Mouse (Mus musculus): ENCODE data around the gene Cnpy2.
"Not testable (repeated sequence)": the region's sequence is repeated elsewhere in the genome, so short reads cannot be mapped to it uniquely, and the experiment has no call there.

Gene Cnpy2

DNA sequence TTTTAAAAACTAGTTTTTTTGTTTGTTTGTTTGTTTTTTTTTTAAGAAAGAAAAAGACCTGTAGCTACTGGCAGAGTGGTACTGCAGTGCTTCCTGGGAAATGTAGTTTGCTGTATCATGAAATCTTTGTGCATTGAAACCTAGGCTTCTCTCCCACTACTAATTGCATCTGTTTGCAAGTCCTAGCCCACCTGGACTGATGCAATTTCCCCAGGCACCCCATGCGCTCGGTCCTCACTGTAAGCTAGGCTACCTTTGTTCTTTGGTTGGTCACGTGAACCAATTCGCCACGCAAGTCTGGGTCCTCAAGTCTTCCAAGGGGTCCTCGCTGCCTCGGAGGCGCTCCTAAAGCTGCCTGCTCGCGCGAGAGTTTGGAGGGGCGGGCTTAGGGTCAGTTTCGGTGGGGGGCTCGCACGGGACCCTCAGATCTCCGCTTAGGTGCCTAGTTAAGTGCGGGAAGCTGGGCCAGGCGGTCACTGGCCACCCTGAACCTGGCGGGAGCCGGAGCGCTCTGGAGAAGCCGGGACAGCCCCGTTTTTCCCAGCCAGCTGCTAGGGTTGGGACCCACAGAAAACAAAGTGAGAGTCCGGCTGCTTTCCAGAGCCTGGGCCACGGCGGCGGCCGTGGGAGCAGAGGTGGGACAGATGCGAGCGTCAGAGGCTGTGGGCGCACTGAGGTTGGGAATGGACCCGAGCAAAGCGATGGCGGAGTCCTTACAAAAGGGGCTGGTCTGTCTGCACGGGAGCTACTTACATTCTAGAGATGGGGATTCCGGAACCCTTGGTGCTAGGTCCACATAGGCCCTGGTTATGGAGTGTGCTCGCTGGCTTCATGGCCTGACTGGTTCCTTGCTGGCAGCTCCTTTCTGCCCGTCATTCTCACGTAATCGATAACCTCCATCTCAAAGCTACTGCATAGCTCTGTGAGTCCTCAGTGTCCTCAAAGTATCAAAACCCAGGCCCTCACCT is at the start of gene Cnpy2:
Gene Cnpy2 (plus strand): TSS at position 319 of the 968 bp plus-strand sequence.
- peak; percentile 97 for DNase-seq (ENCODE audit: low spot score)

GRCm38 (mm10) chr10:128272819-128273439 is 49.3 kb upstream of the Cnpy2 start:
- DNase-seq (ENCODE audit: low spot score): not testable (repeated sequence)

DNA sequence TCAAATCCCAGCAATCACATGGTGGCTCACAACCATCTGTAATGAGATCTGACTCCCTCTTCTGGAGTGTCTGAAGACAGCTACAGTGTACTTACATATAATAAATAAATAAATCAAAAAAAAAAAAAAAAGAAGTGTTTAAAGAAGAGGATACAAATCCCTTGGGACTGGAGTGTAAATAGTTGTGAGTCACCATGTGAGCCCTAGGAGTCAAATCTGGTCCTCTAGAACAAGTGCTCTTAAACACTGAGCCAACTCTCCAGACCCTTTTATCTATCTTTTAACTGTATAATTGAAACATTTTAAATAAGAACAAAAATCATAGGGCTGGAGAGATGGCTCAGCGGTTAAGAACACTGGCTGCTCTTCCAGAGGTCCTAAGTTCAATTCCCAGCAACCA is 46.9 kb upstream of the Cnpy2 start:
- not testable (repeated sequence) for DNase-seq (ENCODE audit: low spot score)

- no peak for DNase-seq (ENCODE audit: low spot score)
Observed at GRCm38 (mm10) chr10:128278158-128278557, 44.1 kb upstream of the Cnpy2 start.

- no peak for DNase-seq (ENCODE audit: low spot score)
Observed at GRCm38 (mm10) chr10:128280943-128281342, 41.3 kb upstream of the Cnpy2 start.

DNA sequence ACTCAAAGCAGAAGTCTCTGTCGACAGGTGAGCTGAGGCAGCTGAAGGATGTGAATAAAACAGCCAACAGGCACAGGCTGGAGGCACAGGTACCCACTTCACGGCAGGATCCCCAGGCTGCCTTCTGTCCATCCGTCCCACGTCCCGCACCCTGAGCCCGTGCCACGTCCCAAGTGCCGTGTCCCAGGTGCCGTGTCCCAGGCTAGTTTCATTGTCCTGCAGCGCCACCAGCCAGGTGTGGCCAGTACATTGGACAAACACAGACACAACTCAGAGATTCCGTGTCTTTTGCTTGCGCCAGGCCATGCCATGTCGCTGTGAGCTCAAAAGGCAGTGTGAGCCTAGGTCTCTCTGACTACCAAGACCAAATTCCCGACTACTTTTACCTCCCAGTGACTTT is 40.6 kb upstream of the Cnpy2 start:
- DNase-seq (ENCODE audit: low spot score): no peak

- no peak for DNase-seq (ENCODE audit: low spot score)
Observed at GRCm38 (mm10) chr10:128282886-128283450, 39.3 kb upstream of the Cnpy2 start.

- DNase-seq (ENCODE audit: low spot score): peak; percentile 84
Observed at GRCm38 (mm10) chr10:128283604-128284579, 38.4 kb upstream of the Cnpy2 start.

- not testable (repeated sequence) for DNase-seq (ENCODE audit: low spot score)
Observed at GRCm38 (mm10) chr10:128290594-128290993, 31.7 kb upstream of the Cnpy2 start.

DNA sequence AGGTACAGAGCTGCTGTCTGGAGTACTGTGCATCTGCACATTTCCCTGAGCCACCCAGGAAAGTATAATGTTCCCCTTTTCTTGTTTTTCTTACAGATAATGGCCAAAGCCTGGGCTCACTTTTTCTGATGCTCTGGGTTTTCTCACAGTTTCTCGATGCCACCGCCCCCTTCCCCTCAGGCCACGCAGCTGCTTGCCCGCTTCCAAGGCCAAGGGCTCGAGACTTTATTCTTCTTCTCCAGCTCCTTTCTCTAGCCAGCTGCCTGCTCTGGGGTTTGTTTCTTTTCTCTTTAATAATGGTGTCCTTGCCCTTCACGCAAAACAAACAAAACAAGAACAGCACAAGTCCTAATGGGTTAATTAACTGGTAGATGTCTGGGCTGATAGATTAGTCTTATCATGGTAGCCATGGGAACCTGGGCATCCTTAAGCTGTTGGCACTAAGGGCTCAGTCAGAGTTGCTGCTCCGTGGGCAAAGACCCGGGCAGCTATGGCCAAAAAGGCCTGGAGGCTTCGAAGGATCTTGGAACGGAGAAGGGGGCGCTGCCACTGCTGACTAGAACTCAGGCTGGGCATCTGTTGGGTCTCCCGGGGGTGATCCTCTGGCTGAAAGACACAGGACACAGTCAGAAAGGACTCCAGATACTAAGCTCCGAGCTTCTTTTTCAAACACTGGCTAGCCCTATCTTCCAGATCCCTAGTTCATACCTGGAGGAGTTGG is 25.7 kb upstream of the Cnpy2 start:
- no peak for DNase-seq (ENCODE audit: low spot score)

DNA sequence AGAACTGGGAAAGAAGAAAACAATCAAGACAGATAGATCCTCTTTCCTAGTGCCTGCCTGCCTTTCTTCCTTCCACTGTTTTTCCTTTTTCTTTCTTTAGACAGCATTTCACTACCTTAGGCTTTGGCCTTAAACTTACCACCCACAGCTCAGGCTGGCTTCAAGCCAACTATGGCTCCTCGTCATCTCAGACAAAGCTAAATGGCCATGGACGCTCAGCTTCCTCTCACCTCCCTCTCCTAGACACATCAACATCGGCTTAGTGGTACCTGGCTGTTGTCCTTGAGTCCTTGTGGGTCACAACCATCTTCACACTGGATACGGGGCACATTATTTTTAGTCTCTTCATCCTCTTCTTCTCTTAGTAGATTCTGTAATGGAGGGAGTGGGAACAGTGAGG is 25.0 kb upstream of the Cnpy2 start:
- no peak for DNase-seq (ENCODE audit: low spot score)

DNA sequence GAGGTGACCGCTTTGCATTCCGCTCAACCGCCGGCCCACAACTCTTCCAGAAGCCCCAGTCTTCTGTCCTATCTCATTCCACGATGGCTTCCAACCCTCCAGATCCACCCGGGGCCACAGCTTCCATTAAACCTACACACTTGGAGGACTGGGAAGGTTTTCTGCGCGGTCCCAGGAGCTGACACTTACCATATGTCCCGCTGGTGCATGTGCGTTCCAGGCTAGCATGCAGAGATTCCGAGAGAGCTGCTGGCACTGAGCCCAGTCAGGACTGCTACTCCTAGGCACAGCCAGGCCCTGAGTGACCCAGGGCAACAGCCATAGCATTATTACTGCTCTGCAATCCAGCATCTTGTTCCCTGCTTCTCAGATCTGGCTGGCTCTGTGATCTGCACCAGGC is 24.6 kb upstream of the Cnpy2 start:
- no peak for DNase-seq (ENCODE audit: low spot score)

DNA sequence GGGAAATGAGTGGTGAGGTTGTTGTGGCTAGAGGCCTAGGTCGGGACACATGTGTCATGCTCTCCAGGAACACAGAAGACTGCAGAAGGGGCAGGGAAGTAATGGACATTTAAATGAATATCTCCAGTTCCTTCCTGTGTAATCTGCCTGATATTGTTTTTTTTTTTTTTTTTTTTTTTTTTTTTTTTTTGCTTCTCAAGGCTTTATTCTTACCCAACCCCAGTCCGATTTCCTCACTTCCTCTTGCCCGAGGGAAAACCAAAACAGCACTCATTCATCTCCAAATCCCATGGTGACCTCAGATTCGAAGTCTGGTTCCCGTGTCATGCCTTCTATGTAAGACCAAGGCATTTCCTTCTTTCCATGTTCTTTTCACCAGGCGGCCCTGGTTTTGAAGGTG is 24.0 kb upstream of the Cnpy2 start:
- no peak for DNase-seq (ENCODE audit: low spot score)

DNA sequence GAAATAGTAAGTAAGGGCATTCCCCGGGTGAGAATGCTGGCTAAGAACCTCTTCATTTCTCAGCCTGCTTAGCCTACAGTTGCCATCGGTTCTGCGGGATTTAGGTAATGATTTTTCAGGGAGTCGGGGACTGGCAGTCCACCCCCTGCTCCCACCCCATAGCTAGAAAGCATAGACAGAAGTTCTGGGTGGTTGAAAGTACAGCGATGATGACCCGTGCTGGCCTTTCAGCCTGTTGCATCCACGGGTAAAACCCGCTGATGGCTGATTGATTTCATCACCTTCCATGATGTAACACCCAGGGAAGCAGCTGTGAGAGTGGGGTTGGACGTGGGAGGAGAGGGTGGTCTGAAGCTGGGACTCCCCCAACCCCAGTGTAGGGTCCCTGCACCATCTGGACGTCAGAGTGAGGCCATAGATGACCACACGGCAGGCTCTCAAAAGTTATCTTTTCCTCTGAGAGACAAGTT is 23.5 kb upstream of the Cnpy2 start, which contains the start of gene Il23a:
Gene Il23a (minus strand): TSS at position 51 of the 470 bp plus-strand sequence.
- no peak for DNase-seq (ENCODE audit: low spot score)

DNA sequence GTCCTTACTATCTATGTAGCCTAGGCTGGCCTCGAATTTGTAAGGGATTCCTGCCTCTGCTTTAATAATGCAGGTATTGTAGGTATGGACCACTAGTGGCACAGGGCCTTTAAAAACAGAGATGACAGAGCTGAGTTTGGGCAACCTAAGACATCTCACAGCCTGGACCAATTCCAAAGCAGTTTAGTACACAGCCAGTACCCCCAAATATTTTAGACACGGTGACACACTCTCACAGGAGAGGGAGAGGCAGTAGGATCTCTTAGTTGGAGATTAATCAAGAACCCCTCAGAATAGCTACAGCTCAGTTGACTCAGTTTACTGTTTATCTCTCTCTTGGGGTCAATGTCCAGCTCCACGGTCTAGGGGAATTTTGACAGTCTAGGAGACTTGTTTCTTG is 19.9 kb upstream of the Cnpy2 start:
- DNase-seq (ENCODE audit: low spot score): no peak

GRCm38 (mm10) chr10:128302785-128303125 is 19.5 kb upstream of the Cnpy2 start:
- DNase-seq (ENCODE audit: low spot score): no peak

- DNase-seq (ENCODE audit: low spot score): peak; percentile 99
Observed at GRCm38 (mm10) chr10:128303126-128304021, 18.9 kb upstream of the Cnpy2 start, which contains the start of gene Pan2. TSS of gene Pan2 (plus strand) at chr10:128303335.

- no peak for DNase-seq (ENCODE audit: low spot score)
Observed at GRCm38 (mm10) chr10:128309654-128310053, 12.6 kb upstream of the Cnpy2 start.

- no peak for DNase-seq (ENCODE audit: low spot score)
Observed at GRCm38 (mm10) chr10:128310177-128310576, 12.1 kb upstream of the Cnpy2 start.

GRCm38 (mm10) chr10:128310902-128311301 is 11.4 kb upstream of the Cnpy2 start:
- DNase-seq (ENCODE audit: low spot score): no peak

Measured in embryo, embryonic 10 days (tissue).